Mouse (Mus musculus) intestine, embryonic 15.5 days (tissue): ENCODE data around the gene Snf8. TPM values are rescaled to one million over a fixed set of nuclear protein-coding genes. Genes with fewer than 3 reads are reported as not detected.

Experiments
- ATAC-seq: fragments of 200-750 bp; cut with Nextera tagmentation; 2 replicates; pipeline ENCODE4 v1.8.0; 2017; ENCODE audit warnings: moderate TSS enrichment, moderate library complexity
- H3K27ac ChIP-seq: fragments of 300-500 bp; sonication (generic); 2 replicates; pipeline ENCODE4 v1.5.1; 2015; ENCODE audit warnings: mild to moderate bottlenecking, inconsistent platforms
- H3K27me3 ChIP-seq: fragments of 300-500 bp; sonication (generic); replicated peaks from 2 replicates; pipeline ENCODE4 v1.6.1; 2015; ENCODE audit warnings: inconsistent platforms
- H3K36me3 ChIP-seq: fragments of 300-500 bp; sonication (generic); 2 replicates; pipeline ENCODE4 v1.6.1; 2015; ENCODE audit warnings: inconsistent platforms
- H3K4me1 ChIP-seq: fragments of 300-500 bp; sonication (generic); replicated peaks from 2 replicates; pipeline ENCODE4 v1.6.1; 2015; ENCODE audit warnings: inconsistent platforms
- H3K4me2 ChIP-seq: fragments of 300-500 bp; sonication (generic); replicated peaks from 2 replicates; pipeline ENCODE4 v1.6.1; 2015; ENCODE audit warnings: mild to moderate bottlenecking, inconsistent platforms
- H3K4me3 ChIP-seq: fragments of 300-500 bp; sonication (generic); replicated peaks from 2 replicates; pipeline ENCODE4 v1.5.1; 2015; ENCODE audit warnings: inconsistent platforms
- H3K9ac ChIP-seq: fragments of 300-500 bp; sonication (generic); 2 replicates; pipeline ENCODE4 v1.6.1; 2015; ENCODE audit warnings: inconsistent platforms
- H3K9me3 ChIP-seq: fragments of 300-500 bp; sonication (generic); 2 replicates; pipeline ENCODE4 v1.6.1; 2016; ENCODE audit warnings: inconsistent platforms
- WGBS: fragments of 180-500 bp; shearing (Covaris S2); methylation state at CpG from one replicate; pipeline ENCODE4 v1.1.7; 2015; 5-methylcytosine and 5-hydroxymethylcytosine counted together
- polyA plus RNA-seq: library from polyadenylated mRNA; unstranded; fragments of >200 nt; fragmentation: Nextera tagmentation; extraction: Ambion mirVana; gene quantifications from 2 replicates; pipeline ENCODE4 v1.2.1, GENCODE M21; 2015

Snf8 gene
- polyA plus RNA-seq, 1 experiment from 2014 or later, result 96.3 TPM

GRCm38 (mm10) chr11:96080736-96081135 lies 46.1 kb downstream of the Snf8 start:
- Histone ChIP-seq H3K9me3 (no peaks in the 10 kb centered on the region), H3K36me3 (no peaks in the 10 kb centered on the region), H3K4me2 (no peak overlapping the region), H3K27ac (no peak overlapping the region), H3K4me3 (no peak overlapping the region), H3K27me3 (no peaks in the 10 kb centered on the region), H3K4me1 (no peaks in the 10 kb centered on the region), H3K9ac (no peak overlapping the region)
- 80% methylated on average over 5 of the region's 5 CpGs for WGBS
- no peak for ATAC-seq

GRCm38 (mm10) chr11:96082682-96083081 lies 48.0 kb downstream of the Snf8 start:
- H3K9me3 ChIP-seq, result no peaks in the 10 kb centered on the region
- no peaks in the 10 kb centered on the region for H3K36me3 ChIP-seq
- H3K27ac ChIP-seq, result no peak overlapping the region
- no peaks in the 10 kb centered on the region for H3K4me1 ChIP-seq
- 70% methylated on average over 3 of the region's 3 CpGs for WGBS
- no peak for ATAC-seq
- H3K9ac ChIP-seq, result no peak overlapping the region
- no peak overlapping the region for H3K4me3 ChIP-seq
- no peaks in the 10 kb centered on the region for H3K27me3 ChIP-seq
- H3K4me2 ChIP-seq, result no peak overlapping the region

- Histone ChIP-seq H3K4me3 (no peak overlapping the region), H3K9ac (no peak overlapping the region), H3K27ac (no peak overlapping the region), H3K4me1 (no peaks in the 10 kb centered on the region), H3K9me3 (no peaks in the 10 kb centered on the region), H3K4me2 (no peak overlapping the region), H3K27me3 (no peaks in the 10 kb centered on the region), H3K36me3 (no peaks in the 10 kb centered on the region)
- no peak for ATAC-seq
- 91% methylated on average over 6 of the region's 6 CpGs for WGBS
These were observed 53.3 kb downstream of the Snf8 start for GRCm38 (mm10) chr11:96087981-96088380.

- 66% methylated on average over 2 of the region's 2 CpGs for WGBS
- no peaks in the 10 kb centered on the region for H3K9me3 ChIP-seq
- no peak overlapping the region for H3K27ac ChIP-seq
- no peaks in the 10 kb centered on the region for H3K36me3 ChIP-seq
- H3K27me3 ChIP-seq, result no peaks in the 10 kb centered on the region
- no peak overlapping the region for H3K4me3 ChIP-seq
- H3K9ac ChIP-seq, result no peak overlapping the region
- H3K4me1 ChIP-seq, result no peaks in the 10 kb centered on the region
- ATAC-seq, result no peak
- H3K4me2 ChIP-seq, result no peak overlapping the region
These were observed 56.4 kb downstream of the Snf8 start for GRCm38 (mm10) chr11:96091073-96091472.

GRCm38 (mm10) chr11:96092674-96093291 lies 58.1 kb downstream of the Snf8 start:
- Histone ChIP-seq H3K9me3 (no peaks in the 10 kb centered on the region), H3K4me1 (no peaks in the 10 kb centered on the region), H3K27me3 (no peaks in the 10 kb centered on the region), H3K4me3 (no peak overlapping the region), H3K9ac (no peak overlapping the region), H3K36me3 (no peaks in the 10 kb centered on the region), H3K4me2 (no peak overlapping the region), H3K27ac (no peak overlapping the region)
- WGBS, result 45% methylated on average over 7 of the region's 7 CpGs
- ATAC-seq, result no peak

GRCm38 (mm10) chr11:96093361-96093760 lies 58.7 kb downstream of the Snf8 start:
- WGBS, result 3% methylated on average over 3 of the region's 3 CpGs
- H3K4me2 ChIP-seq, result no peak overlapping the region
- H3K36me3 ChIP-seq, result no peaks in the 10 kb centered on the region
- H3K27me3 ChIP-seq, result no peaks in the 10 kb centered on the region
- H3K9ac ChIP-seq, result no peak overlapping the region
- no peaks in the 10 kb centered on the region for H3K4me1 ChIP-seq
- H3K27ac ChIP-seq, result no peak overlapping the region
- no peak; the same call in 1 of the 2 replicates for ATAC-seq
- H3K4me3 ChIP-seq, result no peak overlapping the region
- H3K9me3 ChIP-seq, result no peaks in the 10 kb centered on the region

Other genes with a start within 250 kb of the Snf8 start
- gene Phospho1, start 210.4 kb upstream of the Snf8 start, polyA plus RNA-seq, result 0.55 and 0.56 TPM in 2 replicates
- gene Gngt2, start 197.7 kb upstream of the Snf8 start, polyA plus RNA-seq, result 20.3 and 21.7 TPM in 2 replicates
- gene Abi3, start 192.4 kb upstream of the Snf8 start, polyA plus RNA-seq, result 9.5 and 10.0 TPM in 2 replicates
- gene B4galnt2, start 120.0 kb upstream of the Snf8 start, polyA plus RNA-seq, result 36.3 and 39.9 TPM in 2 replicates
- gene Igf2bp1, start 28.9 kb upstream of the Snf8 start, polyA plus RNA-seq, result 42.8 TPM in 2 replicates
- gene Gip, start 10.3 kb upstream of the Snf8 start, polyA plus RNA-seq, result 4.9 and 5.8 TPM in 2 replicates
- gene Ube2z, start 30.5 kb downstream of the Snf8 start, polyA plus RNA-seq, result 35.3 and 37.1 TPM in 2 replicates
- 930 and 1,145 TPM in 2 replicates for gene Atp5g1, start 40.8 kb downstream of the Snf8 start, polyA plus RNA-seq
- not detected in 2 replicates for gene Calcoco2, start 77.1 kb downstream of the Snf8 start, polyA plus RNA-seq
- 0.37 and 0.40 TPM in 2 replicates for gene Ttll6, start 98.9 kb downstream of the Snf8 start, polyA plus RNA-seq
- 2.3 and 3.6 TPM in 2 replicates for gene Hoxb13, start 159.4 kb downstream of the Snf8 start, polyA plus RNA-seq
- gene Hoxb9, start 236.6 kb downstream of the Snf8 start, polyA plus RNA-seq, result 1.2 and 1.3 TPM in 2 replicates
- 1.1 and 1.5 TPM in 2 replicates for gene Hoxb8, start 247.0 kb downstream of the Snf8 start, polyA plus RNA-seq